Mouse (Mus musculus): ENCODE data around the gene Mrps15. TPM values are rescaled to one million over a fixed set of nuclear protein-coding genes. Genes with fewer than 3 reads are reported as not detected.

Mrps15 gene
- polyA plus RNA-seq, 1 experiment from 2014 or later, result 131 TPM

- DNase-seq (ENCODE audit: low spot score) (no peak), ATAC-seq (replicated peaks; ENCODE audit: low FRiP score, low read depth) (no peak)
- Histone ChIP-seq H3K4me1 (replicated peaks; ENCODE audit: insufficient read depth, low read length) (no peaks in the 10 kb centered on the region), H3K36me3 (ENCODE audit: insufficient read depth, low read length) (no peaks in the 10 kb centered on the region), H3K27ac (no peak within 1 kb of the TSS), H3K4me3 (replicated peaks; ENCODE audit: low read depth, low read length) (no peak within 1 kb of the TSS), H3K9ac (ENCODE audit: low read depth, low read length) (no peak within 1 kb of the TSS), H3K27me3 (ENCODE audit: insufficient read depth, low read length) (no peaks in the 10 kb centered on the region), H3K4me2 (ENCODE audit: low read length) (peak within 1 kb of the TSS; percentile 18; the same call in 1 of the 2 replicates), H3K9me3 (replicated peaks; ENCODE audit: low read length) (no peaks in the 10 kb centered on the region)
- 37% methylated on average over 16 of the region's 16 CpGs for WGBS
- no peak for TF ChIP-seq CTCF (IDR thresholded peaks at IDR 0.05; ENCODE audit: low read depth)
These were observed 22.3 kb upstream of the Mrps15 start, which contains the start of gene Csf3r for GRCm38 (mm10) chr4:126024303-126024900. TSS of gene Csf3r (plus strand) at chr4:126024550.

GRCm38 (mm10) chr4:126025801-126026200 is 20.9 kb upstream of the Mrps15 start:
- no peak overlapping the region for H3K4me2 ChIP-seq (ENCODE audit: low read length)
- H3K9me3 ChIP-seq (replicated peaks; ENCODE audit: low read length), result no peaks in the 10 kb centered on the region
- no peak overlapping the region for H3K9ac ChIP-seq (ENCODE audit: low read depth, low read length)
- no peaks in the 10 kb centered on the region for H3K36me3 ChIP-seq (ENCODE audit: insufficient read depth, low read length)
- no peaks in the 10 kb centered on the region for H3K4me1 ChIP-seq (replicated peaks; ENCODE audit: insufficient read depth, low read length)
- H3K27ac ChIP-seq, result no peak overlapping the region
- TF ChIP-seq CTCF (IDR thresholded peaks at IDR 0.05; ENCODE audit: low read depth), result no peak
- no peaks in the 10 kb centered on the region for H3K27me3 ChIP-seq (ENCODE audit: insufficient read depth, low read length)
- H3K4me3 ChIP-seq (replicated peaks; ENCODE audit: low read depth, low read length), result no peak overlapping the region
- 76% methylated on average over 5 of the region's 5 CpGs for WGBS
- ATAC-seq (replicated peaks; ENCODE audit: low FRiP score, low read depth) (no peak), DNase-seq (ENCODE audit: low spot score) (no peak)

DNA sequence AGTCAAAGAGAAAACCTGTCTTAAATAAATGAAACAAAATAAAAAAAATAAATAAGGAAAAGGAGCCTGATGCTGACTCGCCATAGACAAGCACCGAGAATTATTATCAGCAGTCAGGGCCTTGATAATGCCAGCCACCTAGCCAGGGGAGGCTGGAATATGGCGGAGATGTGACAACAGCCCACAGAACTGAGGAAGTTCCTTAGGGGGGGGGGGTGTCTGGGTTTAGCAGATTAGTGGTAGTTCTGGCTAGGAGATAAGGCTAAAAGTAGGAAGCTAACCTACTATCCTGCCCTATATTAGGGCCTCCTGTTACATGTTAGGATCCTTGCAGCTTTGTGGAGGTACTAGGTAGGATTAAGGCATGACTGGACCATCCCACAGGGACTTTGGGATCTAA is 18.7 kb upstream of the Mrps15 start:
- DNase-seq (ENCODE audit: low spot score) (no peak), ATAC-seq (replicated peaks; ENCODE audit: low FRiP score, low read depth) (no peak)
- Histone ChIP-seq H3K4me1 (replicated peaks; ENCODE audit: insufficient read depth, low read length) (no peaks in the 10 kb centered on the region), H3K9me3 (replicated peaks; ENCODE audit: low read length) (no peaks in the 10 kb centered on the region), H3K27me3 (ENCODE audit: insufficient read depth, low read length) (no peaks in the 10 kb centered on the region), H3K4me3 (replicated peaks; ENCODE audit: low read depth, low read length) (no peak overlapping the region), H3K27ac (no peak overlapping the region), H3K4me2 (ENCODE audit: low read length) (no peak overlapping the region), H3K36me3 (ENCODE audit: insufficient read depth, low read length) (no peaks in the 10 kb centered on the region), H3K9ac (ENCODE audit: low read depth, low read length) (no peak overlapping the region)
- TF ChIP-seq CTCF (IDR thresholded peaks at IDR 0.05; ENCODE audit: low read depth), result no peak
- 93% methylated on average over 3 of the region's 3 CpGs for WGBS

DNA sequence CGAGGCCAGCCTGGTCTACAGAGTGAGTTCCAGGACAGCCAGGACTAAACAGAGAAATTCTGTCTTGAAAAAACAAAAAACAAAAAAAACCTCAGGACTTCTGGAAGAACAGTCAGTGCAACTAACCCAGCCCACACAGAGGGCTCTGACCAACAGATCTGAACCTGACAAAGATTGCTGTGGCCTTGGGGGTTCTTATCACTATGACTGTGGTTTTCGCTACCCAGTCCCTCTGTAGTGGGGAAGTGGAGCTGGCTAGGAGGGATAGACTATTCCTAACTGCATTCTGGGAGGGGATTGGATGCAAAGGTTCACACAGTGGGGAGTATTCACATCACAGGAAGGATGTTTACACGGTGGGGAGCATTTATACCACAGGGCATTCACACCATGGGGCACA is 17.7 kb upstream of the Mrps15 start:
- no peak overlapping the region for H3K4me2 ChIP-seq (ENCODE audit: low read length)
- H3K4me1 ChIP-seq (replicated peaks; ENCODE audit: insufficient read depth, low read length), result no peaks in the 10 kb centered on the region
- H3K36me3 ChIP-seq (ENCODE audit: insufficient read depth, low read length), result no peaks in the 10 kb centered on the region
- H3K9ac ChIP-seq (ENCODE audit: low read depth, low read length), result no peak overlapping the region
- DNase-seq (ENCODE audit: low spot score) (no peak), ATAC-seq (replicated peaks; ENCODE audit: low FRiP score, low read depth) (no peak)
- H3K4me3 ChIP-seq (replicated peaks; ENCODE audit: low read depth, low read length), result no peak overlapping the region
- no peaks in the 10 kb centered on the region for H3K27me3 ChIP-seq (ENCODE audit: insufficient read depth, low read length)
- no peaks in the 10 kb centered on the region for H3K9me3 ChIP-seq (replicated peaks; ENCODE audit: low read length)
- no peak overlapping the region for H3K27ac ChIP-seq
- 58% methylated on average over 3 of the region's 3 CpGs for WGBS
- no peak for TF ChIP-seq CTCF (IDR thresholded peaks at IDR 0.05; ENCODE audit: low read depth)

GRCm38 (mm10) chr4:126030705-126031104 is 16.0 kb upstream of the Mrps15 start:
- H3K36me3 ChIP-seq (ENCODE audit: insufficient read depth, low read length), result no peaks in the 10 kb centered on the region
- DNase-seq (ENCODE audit: low spot score), result no peak
- no peaks in the 10 kb centered on the region for H3K27me3 ChIP-seq (ENCODE audit: insufficient read depth, low read length)
- no peak for ATAC-seq (replicated peaks; ENCODE audit: low FRiP score, low read depth)
- 74% methylated on average over 5 of the region's 5 CpGs for WGBS
- no peak overlapping the region for H3K9ac ChIP-seq (ENCODE audit: low read depth, low read length)
- no peak overlapping the region for H3K4me2 ChIP-seq (ENCODE audit: low read length)
- no peak for TF ChIP-seq CTCF (IDR thresholded peaks at IDR 0.05; ENCODE audit: low read depth)
- H3K27ac ChIP-seq, result no peak overlapping the region
- no peaks in the 10 kb centered on the region for H3K4me1 ChIP-seq (replicated peaks; ENCODE audit: insufficient read depth, low read length)
- no peak overlapping the region for H3K4me3 ChIP-seq (replicated peaks; ENCODE audit: low read depth, low read length)
- H3K9me3 ChIP-seq (replicated peaks; ENCODE audit: low read length), result no peaks in the 10 kb centered on the region

- DNase-seq (ENCODE audit: low spot score) (no peak), ATAC-seq (replicated peaks; ENCODE audit: low FRiP score, low read depth) (no peak)
- Histone ChIP-seq H3K27ac (no peak overlapping the region), H3K4me1 (replicated peaks; ENCODE audit: insufficient read depth, low read length) (no peaks in the 10 kb centered on the region), H3K9me3 (replicated peaks; ENCODE audit: low read length) (no peaks in the 10 kb centered on the region), H3K36me3 (ENCODE audit: insufficient read depth, low read length) (no peaks in the 10 kb centered on the region), H3K9ac (ENCODE audit: low read depth, low read length) (no peak overlapping the region), H3K27me3 (ENCODE audit: insufficient read depth, low read length) (no peaks in the 10 kb centered on the region), H3K4me2 (ENCODE audit: low read length) (no peak overlapping the region), H3K4me3 (replicated peaks; ENCODE audit: low read depth, low read length) (no peak overlapping the region)
- no peak for TF ChIP-seq CTCF (IDR thresholded peaks at IDR 0.05; ENCODE audit: low read depth)
- WGBS, result 89% methylated on average over 5 of the region's 5 CpGs
These were observed 11.3 kb upstream of the Mrps15 start for GRCm38 (mm10) chr4:126035413-126035812.

GRCm38 (mm10) chr4:126051617-126052016 is 4.9 kb downstream of the Mrps15 start:
- Histone ChIP-seq H3K4me3 (replicated peaks; ENCODE audit: low read depth, low read length) (no peak overlapping the region), H3K4me1 (replicated peaks; ENCODE audit: insufficient read depth, low read length) (0 out of 2 replicates have a peak, but pooled peaks cover 9% of the 10 kb centered on the region), H3K27me3 (ENCODE audit: insufficient read depth, low read length) (no peaks in the 10 kb centered on the region), H3K4me2 (ENCODE audit: low read length) (no peak overlapping the region), H3K9ac (ENCODE audit: low read depth, low read length) (no peak overlapping the region), H3K27ac (no peak overlapping the region), H3K36me3 (ENCODE audit: insufficient read depth, low read length) (peaks cover 33% of the 10 kb centered on the region; the same call in 1 of the 2 replicates), H3K9me3 (replicated peaks; ENCODE audit: low read length) (no peaks in the 10 kb centered on the region)
- 70% methylated on average over 7 of the region's 7 CpGs for WGBS
- ATAC-seq (replicated peaks; ENCODE audit: low FRiP score, low read depth), result no peak
- DNase-seq (ENCODE audit: low spot score), result no peak
- TF ChIP-seq CTCF (IDR thresholded peaks at IDR 0.05; ENCODE audit: low read depth), result no peak
